Mouse (Mus musculus): ENCODE measurements around the gene Prmt7. TPM values are rescaled to one million over a fixed set of nuclear protein-coding genes. Genes with fewer than 3 reads are reported as not detected.

Prmt7 gene
- 10.6 TPM for polyA plus RNA-seq (2014; fragmentation: Illumina TruSeq; extraction: RNeasy Lipid Tissue Mini Kit (QIAGEN cat#74804))

DNA sequence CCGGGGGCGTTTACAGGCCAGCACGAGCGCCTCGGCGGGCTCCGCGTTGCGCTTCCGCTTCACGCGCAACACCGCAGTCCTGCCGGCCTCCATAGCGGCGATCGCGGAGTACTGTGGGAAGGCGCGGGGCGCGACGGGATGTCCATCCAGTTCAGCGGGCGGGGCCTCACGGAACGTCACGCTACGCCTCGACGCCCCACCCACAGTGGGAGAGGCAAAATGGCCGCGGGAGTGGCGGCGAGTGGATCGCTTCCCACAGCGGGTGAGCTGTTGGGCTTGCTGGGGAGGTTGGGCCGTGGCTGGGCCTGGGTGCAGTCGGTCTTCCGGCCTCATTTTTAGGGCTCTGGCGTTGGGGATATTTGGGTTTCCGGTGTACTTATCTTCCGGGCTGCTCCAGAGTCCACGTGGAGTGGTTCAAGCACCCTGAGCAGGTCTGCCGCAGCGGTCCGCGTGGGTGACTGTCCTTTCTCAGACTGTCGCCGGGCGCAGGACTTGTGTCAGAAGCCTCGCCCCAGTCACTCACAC is at the start of gene Prmt7, which contains the start of gene Slc7a6os:
Gene Prmt7, plus strand, starts transcription at position 116 of the 525 bp plus-strand sequence.
Gene Slc7a6os, minus strand, starts transcription at position 115 of the 525 bp plus-strand sequence.

DNA sequence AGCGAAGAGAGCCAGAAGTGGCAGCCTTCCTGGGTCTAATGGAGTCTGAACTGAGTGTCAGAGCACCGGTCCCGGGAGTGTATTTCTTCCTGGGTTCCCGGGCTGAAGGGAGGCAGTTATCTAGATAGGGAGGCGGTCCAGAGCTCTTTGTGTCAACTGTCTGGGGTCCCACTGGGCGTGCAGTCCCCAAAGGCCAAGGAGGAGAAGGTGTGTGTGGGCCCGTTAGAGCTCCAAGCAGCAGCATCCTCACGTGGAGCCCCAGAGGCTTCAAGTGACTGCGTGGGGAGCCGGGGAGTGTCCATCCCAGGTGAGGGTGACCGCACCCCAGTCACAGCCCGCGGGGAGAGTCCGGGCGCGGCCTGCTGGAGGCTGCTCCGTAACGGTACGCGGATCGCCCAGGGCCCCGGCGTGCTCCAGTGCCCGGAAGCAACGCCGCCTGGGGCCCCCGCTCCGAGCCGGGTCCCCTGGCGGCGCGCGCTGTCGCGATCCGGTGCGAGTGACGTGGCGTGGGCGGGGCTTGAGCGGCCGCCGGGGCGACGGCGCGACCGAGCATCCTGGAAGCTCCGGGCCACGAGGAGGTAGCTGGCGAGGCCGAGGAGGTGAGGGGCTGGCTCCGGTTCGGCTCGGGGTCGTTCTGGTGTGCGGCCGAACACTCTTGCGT is 42.2 kb upstream of the Prmt7 start, which contains the start of gene Slc7a6:
Gene Slc7a6, plus strand, starts transcription at position 502 of the 661 bp plus-strand sequence.

Other genes with a start within 250 kb of the Prmt7 start
- gene Slc12a4, start 244.8 kb upstream of the Prmt7 start, polyA plus RNA-seq (2014; fragmentation: Illumina TruSeq; extraction: RNeasy Lipid Tissue Mini Kit (QIAGEN cat#74804)), result 3.5 TPM
- gene Dpep3, start 231.5 kb upstream of the Prmt7 start, polyA plus RNA-seq (2014; fragmentation: Illumina TruSeq; extraction: RNeasy Lipid Tissue Mini Kit (QIAGEN cat#74804)), result not detected
- 2.2 TPM for gene Dus2, start 219.6 kb upstream of the Prmt7 start, polyA plus RNA-seq (2014; fragmentation: Illumina TruSeq; extraction: RNeasy Lipid Tissue Mini Kit (QIAGEN cat#74804))
- gene Dpep2nb, start 205.0 kb upstream of the Prmt7 start, polyA plus RNA-seq (2014; fragmentation: Illumina TruSeq; extraction: RNeasy Lipid Tissue Mini Kit (QIAGEN cat#74804)), result not detected
- gene Ddx28, start 199.1 kb upstream of the Prmt7 start, polyA plus RNA-seq (2014; fragmentation: Illumina TruSeq; extraction: RNeasy Lipid Tissue Mini Kit (QIAGEN cat#74804)), result 5.1 TPM
- 138 TPM for gene Nfatc3, start 152.1 kb upstream of the Prmt7 start, polyA plus RNA-seq (2014; fragmentation: Illumina TruSeq; extraction: RNeasy Lipid Tissue Mini Kit (QIAGEN cat#74804))
- 0.94 TPM for gene Esrp2, start 74.0 kb upstream of the Prmt7 start, polyA plus RNA-seq (2014; fragmentation: Illumina TruSeq; extraction: RNeasy Lipid Tissue Mini Kit (QIAGEN cat#74804))
- 13.9 TPM for gene Pla2g15, start 60.5 kb upstream of the Prmt7 start, polyA plus RNA-seq (2014; fragmentation: Illumina TruSeq; extraction: RNeasy Lipid Tissue Mini Kit (QIAGEN cat#74804))
- gene Slc7a6, start 42.1 kb upstream of the Prmt7 start, polyA plus RNA-seq (2014; fragmentation: Illumina TruSeq; extraction: RNeasy Lipid Tissue Mini Kit (QIAGEN cat#74804)), result 33.8 TPM
- gene Slc7a6os, start within 50 bp of the Prmt7 start, polyA plus RNA-seq (2014; fragmentation: Illumina TruSeq; extraction: RNeasy Lipid Tissue Mini Kit (QIAGEN cat#74804)), result 34.2 TPM
- gene Smpd3, start 127.1 kb downstream of the Prmt7 start, polyA plus RNA-seq (2014; fragmentation: Illumina TruSeq; extraction: RNeasy Lipid Tissue Mini Kit (QIAGEN cat#74804)), result 0.34 TPM
- 14.9 TPM for gene Zfp90, start 204.4 kb downstream of the Prmt7 start, polyA plus RNA-seq (2014; fragmentation: Illumina TruSeq; extraction: RNeasy Lipid Tissue Mini Kit (QIAGEN cat#74804))

Measured in ovary, adult 10 weeks (tissue).